Mouse (Mus musculus): ENCODE results near the gene Rimbp3.
"Not testable (repeated sequence)": the region's sequence is repeated elsewhere in the genome, so short reads cannot be mapped to it uniquely, and the experiment has no call there.

DNA sequence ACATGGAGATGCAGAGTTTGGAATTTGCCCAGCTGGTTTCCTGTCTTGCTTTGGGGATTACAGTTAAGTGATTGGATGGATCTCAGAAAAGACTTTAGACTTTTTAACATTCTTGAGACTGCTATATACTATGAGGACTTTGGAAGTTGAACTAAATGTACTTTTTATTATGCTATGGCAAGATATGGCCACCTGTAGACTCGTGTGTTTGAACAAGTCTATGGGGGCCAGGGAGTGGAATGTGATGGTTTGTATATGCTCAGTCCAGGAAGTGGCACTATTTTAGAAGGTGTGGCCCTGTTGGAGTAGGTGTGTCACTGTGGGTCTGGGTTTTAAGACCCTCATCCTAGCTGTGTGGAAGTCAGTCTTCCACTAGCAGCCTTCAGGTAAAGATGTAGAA lies 42.9 kb upstream of the Rimbp3 start:
- not testable (repeated sequence) for TF ChIP-seq POLR2A (IDR thresholded peaks at IDR 0.05; ENCODE audit: borderline replicate concordance, extremely low read depth, low read depth, low read length); CTCF (IDR thresholded peaks at IDR 0.05; ENCODE audit: insufficient read depth, low read length)
